Mouse (Mus musculus): ENCODE results near the gene Aip.
A peak's percentile ranks its signal among the peaks of the same experiment; 100 is the strongest.
"Not testable (repeated sequence)": the region's sequence is repeated elsewhere in the genome, so short reads cannot be mapped to it uniquely, and the experiment has no call there.

Aip gene

DNA sequence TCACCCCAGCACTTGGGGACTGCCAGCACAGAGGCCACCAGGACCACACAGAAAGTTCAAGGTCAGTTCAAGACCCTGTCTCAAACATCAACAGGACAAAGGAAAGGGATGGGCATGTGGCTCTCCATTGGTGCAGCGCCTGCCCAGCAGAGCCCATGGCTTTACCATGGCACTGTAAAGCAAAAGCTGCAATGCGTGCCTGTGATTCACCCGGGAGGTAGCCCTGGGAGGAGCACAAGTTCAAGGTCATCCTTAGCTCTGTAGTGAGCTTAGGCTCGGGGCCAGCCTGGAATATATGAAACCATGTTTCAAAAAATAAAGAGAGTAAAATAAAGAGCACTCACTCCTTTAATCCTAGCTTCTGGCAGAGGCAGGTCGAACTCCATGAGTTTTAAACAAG lies 26.2 kb upstream of the Aip start:
- no peak for DNase-seq

DNA sequence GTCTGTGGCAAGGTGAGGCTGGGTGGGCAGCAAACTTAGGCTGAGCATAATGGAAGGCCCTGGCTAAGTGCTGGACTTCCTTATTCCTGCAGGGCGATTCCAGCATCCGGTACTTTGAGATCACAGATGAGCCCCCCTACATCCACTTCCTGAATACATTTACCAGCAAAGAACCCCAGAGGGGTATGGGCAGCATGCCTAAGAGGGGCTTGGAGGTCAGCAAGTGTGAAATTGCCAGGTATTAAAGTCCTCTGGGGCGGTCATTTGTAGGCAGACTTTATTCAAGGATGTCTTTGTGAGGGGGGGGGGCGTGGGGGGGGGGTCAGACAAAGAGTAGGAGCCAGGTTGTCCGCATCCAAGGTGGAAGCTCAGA lies 25.8 kb upstream of the Aip start:
- no peak for DNase-seq

DNA sequence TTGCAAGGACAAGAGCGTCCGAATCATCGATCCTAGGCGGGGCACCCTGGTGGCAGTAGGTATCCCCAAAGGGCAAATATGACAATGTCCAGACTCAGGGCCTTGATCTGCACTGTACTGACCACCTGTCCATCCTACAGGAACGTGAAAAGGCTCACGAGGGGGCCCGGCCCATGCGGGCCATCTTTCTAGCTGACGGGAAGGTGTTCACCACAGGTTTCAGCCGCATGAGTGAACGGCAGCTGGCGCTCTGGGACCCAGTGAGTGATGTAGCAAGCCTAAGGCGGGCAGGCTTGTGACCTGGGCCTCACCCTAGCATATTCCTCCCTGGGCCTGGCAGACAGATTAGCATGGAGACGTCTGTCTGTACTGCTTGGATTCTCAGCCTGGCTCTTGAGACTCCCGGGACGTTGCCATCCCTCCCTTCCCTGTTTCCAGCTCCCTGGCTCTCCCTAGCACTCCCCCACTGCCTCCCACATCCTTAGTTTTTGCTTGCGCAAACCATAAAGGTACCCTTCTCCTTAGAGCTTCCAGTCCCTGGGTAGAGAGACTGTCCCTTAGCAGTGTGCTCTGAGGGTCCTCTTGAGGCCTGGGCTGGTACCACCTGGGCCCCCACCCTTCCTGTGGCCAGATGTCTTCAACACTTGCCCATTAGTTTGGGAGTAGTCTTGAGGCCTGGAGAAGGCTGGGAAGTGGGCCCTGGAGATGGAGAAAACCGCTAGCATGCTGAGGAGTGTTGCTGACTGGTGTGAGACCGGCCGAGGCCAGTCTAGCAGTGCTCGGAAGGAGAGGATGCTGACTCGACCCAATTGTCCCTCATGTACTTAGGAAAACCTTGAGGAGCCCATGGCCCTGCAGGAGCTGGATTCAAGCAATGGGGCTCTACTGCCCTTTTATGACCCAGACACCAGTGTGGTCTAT lies 25.2 kb upstream of the Aip start:
- DNase-seq = no peak

- DNase-seq = no peak
Measured at GRCm38 (mm10) chr19:4149764-4150461, 24.3 kb upstream of the Aip start.

DNA sequence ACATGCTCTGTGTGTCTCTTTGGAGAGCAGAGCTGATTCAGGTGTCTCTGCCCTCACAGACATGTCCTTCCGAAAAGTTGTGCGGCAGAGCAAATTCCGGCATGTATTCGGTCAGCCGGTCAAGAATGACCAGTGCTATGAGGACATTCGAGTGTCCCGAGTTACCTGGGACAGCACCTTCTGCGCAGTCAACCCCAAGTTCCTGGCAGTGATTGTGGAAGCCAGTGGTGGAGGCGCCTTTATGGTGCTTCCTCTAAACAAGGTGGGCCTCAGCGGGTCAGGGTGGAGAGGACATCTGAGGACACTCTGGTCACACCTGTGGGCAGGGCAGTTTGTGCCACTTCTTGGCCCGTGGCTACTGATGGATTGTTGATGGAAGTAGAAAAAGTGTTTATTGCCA lies 23.6 kb upstream of the Aip start:
- no peak for DNase-seq

DNA sequence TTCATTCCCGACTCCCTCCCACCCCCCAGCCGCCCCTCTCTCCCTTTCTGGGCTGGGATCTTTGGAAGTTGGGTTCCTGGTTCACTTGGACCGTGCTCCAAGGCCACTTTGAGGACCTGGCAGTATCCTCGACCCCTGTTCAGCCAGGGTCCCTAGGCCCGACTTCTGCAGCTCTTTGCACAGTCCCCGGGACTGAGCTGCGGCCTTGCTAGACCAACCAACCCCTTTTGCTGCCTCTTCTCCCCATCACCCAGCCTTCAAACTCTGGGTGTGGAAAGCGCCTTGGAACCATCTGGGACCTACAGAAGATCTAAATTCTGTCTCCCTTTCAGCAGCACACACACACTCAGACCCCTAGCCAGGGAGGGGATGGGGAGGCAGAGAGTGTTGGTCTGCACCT lies 23.2 kb upstream of the Aip start:
- no peak for DNase-seq

- peak; percentile 99 for DNase-seq
Measured at GRCm38 (mm10) chr19:4148491-4148806, 22.8 kb upstream of the Aip start, which contains the start of gene Coro1b. Gene Coro1b, plus strand, starts transcription at chr19:4148619.

DNA sequence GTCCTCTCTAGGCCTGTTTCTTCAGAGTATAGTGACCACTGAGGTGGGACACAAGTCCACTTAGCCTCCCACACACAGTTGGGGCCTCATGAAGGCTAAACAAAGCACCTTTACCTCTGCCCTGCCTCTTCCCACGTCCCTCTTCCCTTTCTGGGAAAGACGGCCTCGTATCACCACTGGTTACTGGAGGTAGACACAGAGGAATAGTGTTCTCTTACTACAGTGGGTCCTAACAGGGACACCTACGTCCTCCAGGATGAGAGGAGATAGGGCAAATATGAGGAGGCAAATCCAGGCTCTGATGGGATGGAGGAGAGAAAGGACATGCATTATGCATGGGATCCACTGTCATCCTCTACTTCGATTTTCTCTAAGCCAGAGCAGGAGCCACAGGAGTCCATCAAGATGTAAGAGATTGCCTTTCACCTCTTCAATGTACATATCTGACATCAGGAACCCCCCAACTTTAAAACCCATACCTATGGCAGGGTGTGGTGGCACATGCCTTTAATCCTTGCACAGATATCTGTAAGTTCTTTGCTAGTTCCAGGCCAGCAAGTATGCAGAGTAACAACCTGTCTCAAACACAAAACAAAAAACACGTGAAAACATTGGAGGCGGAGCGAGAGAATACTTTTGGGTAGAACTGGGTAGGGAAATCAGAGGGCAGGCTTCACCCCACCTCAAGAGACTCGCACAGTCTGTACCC lies 22.3 kb upstream of the Aip start:
- no peak for DNase-seq

GRCm38 (mm10) chr19:4147022-4147405 lies 21.4 kb upstream of the Aip start:
- no peak for DNase-seq

- no peak for DNase-seq
Measured at GRCm38 (mm10) chr19:4146366-4147021, 20.8 kb upstream of the Aip start.

GRCm38 (mm10) chr19:4145936-4146335 lies 20.3 kb upstream of the Aip start:
- no peak for DNase-seq

DNA sequence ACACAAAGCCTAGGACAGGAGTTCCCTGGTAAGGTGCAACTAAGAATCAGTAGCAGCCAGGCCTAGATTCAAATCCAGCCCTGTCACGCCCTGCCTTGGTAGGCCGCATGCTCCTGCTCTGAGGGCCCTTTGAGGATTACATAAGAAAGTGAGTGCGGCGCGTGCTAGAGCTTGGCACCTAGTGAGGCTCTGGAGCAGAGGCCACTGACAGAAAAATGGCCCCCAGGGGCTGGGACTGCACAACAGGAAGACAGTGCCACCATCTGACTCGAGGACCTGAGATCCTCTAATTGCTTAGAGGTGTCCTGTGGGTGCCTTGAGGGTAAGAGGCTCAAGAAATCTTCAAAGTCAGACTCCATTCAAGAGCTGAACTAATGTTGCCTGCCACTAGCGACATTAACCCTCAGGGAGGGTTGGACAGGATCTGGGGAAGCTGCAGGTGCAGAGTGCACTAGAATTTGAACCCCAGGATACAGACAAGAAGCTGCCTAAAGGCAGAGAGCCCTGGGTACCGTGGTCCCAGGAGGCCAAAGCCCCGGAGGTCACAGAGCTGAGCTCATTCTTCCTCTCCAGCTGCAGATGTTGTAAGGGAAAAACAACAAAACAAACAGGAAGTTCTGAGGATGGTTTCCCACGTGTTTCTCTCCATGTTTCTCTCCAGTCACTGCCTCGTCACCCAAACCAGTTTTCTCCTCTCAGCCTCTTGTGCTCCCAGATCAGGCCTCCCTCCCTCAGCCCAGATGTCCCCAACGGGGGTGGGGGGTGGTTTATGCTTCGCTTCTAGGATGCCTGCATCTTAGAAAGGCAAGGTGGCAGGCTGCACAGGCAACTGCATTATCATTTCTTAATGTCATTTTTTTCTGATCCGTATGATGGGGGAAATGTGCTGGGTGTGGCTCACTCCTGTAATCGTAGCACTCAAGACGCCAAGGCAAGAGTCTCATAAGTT lies 19.2 kb upstream of the Aip start:
- DNase-seq = peak; percentile 44

DNA sequence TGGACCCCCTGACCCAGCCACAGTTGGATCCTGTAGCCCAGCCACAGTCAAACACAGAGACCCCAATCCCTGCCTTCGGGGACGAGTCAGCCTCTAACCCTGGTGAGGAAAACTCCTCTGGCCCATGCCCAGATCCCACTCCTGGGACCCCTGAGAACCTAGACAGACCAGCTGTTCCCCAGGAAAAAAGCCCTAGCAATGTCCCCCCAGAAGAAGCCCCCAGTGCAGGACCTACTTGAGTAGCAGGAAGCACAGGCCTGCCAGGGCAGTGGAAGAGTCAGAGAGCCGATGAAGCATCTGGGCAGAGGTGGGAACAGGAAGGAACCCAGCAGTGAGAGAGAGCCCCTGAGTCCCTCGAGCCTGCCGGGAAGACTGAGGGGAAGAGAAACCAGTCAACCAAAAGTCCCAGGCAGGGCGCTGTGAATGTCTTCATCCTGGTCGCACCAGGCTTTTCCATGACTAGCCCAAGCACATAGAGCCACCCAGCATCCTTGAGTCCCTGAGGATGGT lies 18.2 kb upstream of the Aip start, which contains the start of gene Cabp4:
Gene Cabp4 (minus strand): TSS at position 275 of the 510 bp plus-strand sequence.
- no peak for DNase-seq

DNA sequence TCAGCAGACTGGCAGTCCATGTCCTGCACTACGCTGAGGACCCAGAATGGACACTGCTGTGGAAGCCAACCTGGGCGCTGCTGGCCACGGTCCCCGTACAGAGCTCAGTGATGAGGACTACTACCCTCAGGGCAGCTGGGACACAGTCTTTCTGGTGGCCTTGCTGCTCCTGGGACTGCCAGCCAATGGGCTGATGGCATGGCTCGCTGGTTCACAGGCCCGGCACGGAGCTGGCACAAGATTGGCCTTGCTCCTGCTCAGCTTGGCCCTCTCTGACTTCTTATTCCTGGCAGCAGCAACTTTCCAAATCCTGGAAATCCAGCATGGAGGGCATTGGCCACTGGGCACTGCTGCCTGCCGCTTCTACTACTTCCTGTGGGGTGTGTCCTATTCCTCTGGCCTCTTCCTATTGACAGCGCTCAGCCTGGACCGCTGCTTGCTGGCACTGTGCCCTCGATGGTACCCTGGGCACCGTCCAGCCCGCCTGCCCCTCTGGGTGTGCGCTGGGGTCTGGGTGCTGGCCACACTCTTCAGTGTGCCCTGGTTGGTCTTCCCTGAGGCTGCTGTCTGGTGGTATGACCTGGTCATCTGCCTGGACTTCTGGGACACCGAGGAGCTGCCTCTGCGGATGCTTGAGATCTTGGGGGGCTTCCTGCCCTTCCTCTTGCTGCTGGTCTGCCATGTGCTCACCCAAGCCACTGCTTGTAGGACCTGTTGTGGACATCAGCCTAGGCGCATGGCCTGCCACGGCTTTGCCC lies 16.9 kb upstream of the Aip start:
- no peak for DNase-seq

DNA sequence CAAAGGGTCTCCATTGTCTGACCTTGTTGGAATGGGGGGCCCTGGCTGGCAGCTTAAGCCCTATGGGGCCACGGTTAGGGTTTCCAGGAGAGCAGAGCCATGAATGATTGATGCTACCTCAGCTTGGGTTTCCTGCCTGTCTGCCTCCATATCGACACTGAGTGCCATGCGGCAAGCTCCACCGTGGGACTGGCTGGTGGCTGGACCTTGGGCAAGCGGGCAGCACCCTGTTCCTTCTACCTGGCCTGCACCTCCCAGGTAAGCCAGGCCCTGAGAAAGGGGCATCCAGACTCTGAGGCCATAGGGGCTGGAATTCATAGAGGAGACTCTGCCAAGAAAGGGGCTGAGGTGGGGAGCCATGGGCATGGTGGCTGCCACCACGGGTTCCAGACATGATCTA lies 14.5 kb upstream of the Aip start:
- no peak for DNase-seq

DNA sequence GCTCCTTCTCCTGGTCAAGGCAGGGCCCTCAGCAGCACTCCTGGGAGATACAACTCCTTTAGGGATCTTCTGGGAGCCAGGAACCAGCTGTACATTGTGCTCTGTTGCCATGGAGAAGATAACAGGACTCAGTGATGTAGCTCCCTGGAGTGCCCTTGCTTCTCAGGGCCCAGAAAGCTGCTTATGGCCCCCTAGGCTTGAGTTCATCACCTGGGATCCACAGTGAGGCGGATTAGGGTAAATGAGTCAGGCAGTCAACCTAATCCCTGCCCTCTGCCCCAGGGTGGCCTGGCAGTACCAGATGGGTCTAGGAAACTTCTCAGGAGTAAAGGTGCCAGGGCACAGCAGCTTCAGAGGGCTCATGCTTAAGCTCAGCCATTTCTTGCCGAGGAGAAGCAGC lies 13.8 kb upstream of the Aip start, which contains the start of gene Gpr152:
Gene Gpr152 (plus strand): TSS at position 342 of the 400 bp plus-strand sequence.
- no peak for DNase-seq

DNA sequence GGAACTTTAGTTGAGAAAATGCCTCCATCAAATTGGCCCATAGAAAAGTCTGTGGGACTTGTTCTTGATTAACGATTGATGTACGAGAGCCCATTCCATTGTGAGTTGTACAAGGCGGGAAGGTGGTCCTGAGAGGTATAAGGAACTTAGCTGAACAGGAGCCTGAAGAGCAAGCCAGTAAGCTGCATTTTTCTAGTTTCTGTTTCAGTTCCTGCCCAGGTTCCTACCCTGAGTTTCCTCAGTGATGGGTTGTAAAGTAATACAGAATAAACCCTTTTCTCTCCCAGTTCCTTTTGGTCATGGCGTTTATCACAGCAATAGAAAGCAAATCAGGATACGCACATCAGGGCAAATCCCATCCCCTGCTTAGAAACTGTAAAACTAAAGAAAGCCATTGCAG lies 12.3 kb upstream of the Aip start:
- DNase-seq = no peak

- DNase-seq = no peak
Measured at GRCm38 (mm10) chr19:4136463-4136862, 10.8 kb upstream of the Aip start.

GRCm38 (mm10) chr19:4135963-4136345 lies 10.3 kb upstream of the Aip start:
- not testable (repeated sequence) for DNase-seq

- DNase-seq = not testable (repeated sequence)
Measured at GRCm38 (mm10) chr19:4135229-4135962, 9.7 kb upstream of the Aip start.
